Mouse (Mus musculus): ENCODE measurements at regions not wholly inside any gene's neighbourhood (a gene's known extent, or its start where the extent isn't known, plus 50 kb on each side); places are given as distances from the start of the nearest gene placed in this dataset.

GRCm38 (mm10) chr12:44099188-44099587 lies 110.9 kb downstream of the Dnajb9 start:
- TF ChIP-seq CTCF (IDR thresholded peaks at IDR 0.05; ENCODE audit: low read depth, low read length) (no peak), GATA1 (IDR thresholded peaks at IDR 0.05; ENCODE audit: borderline replicate concordance, low read length) (no peak), TAL1 (conservative IDR thresholded peaks at IDR 0.05; ENCODE audit: low read depth, low read length) (no peak)
